Mouse (Mus musculus) right cerebral cortex, adult 2 months (tissue): Measurements from ENCODE around the gene Per3.

Source experiments
- DNase-seq, 2 experiments: peaks; one replicate each; pipeline ENCODE4 v3.0.0; 2021 to 2022; ENCODE audit warnings: low spot score in 2 of 2

The Per3 gene

DNA sequence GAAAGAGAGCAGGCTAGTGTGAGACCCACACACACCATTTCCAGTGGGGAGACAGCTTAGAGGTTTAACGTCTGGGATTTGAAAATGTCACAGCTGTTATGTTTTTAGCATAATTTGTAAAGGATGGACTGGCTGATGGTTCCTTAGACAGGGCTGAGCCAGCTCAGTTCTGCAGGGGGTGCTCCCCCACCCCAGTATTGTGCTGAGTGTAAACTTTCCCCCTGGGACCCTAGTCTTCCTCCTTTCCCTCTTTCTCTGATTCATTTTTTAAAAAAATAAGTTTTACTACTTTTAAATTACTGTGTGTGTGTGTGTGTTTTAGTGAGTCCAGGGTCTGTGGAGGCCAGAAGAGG is 87.4 kb downstream of the Per3 start:
- no peak for DNase-seq

DNA sequence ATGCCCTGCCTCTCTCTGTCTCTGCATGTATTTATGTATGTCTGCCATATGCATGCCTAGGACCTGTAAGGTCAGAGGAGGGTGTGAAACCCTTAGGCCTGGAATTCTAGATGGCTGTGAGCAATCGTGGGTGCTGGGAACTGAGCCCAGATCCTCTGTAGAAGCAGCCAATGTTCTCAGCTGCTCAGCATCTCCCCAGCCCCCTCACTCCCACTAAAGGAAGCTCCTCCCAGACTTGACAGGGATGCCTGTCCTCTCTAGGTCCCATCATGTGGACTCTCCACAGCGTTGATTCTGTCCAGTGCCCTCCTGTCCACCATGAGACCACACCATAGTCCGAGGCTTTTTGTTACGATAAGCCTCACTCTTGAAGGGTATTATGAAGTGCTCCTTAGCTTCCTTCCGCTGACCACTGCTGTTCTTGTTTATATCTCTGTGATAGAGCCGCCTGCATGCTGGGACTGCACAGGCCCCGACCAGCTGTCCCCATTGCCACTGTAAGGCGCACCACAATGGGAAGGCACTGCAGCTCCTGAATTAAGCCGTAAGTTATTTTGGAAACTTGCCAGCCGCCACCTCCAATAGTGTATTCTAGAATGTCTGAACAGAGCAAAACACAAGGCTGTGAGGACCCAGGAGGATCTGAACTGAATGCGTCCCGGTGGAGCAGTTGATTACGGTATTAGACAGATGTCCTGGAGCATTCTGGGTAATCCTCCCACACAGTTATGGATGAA is 87.9 kb downstream of the Per3 start:
- DNase-seq: peak; percentile 38 to 39
